Mouse (Mus musculus) urinary bladder, postnatal 36 days (tissue): ENCODE data around the gene Eif3i.
A peak's percentile ranks its signal among the peaks of the same experiment; 100 is the strongest.
"Not testable (repeated sequence)": the region's sequence is repeated elsewhere in the genome, so short reads cannot be mapped to it uniquely, and the experiment has no call there.

Experiments
- DNase-seq, 2 experiments: peaks; one replicate each; pipeline ENCODE4 v3.0.0; 2022; ENCODE audit warnings: low spot score in 2 of 2, mixed read lengths in 1 of 2

Gene Eif3i

GRCm38 (mm10) chr4:129575171-129575844, 25.1 kb downstream of the Eif3i start:
- DNase-seq, result no peak

- no peak for DNase-seq
These were observed 27.0 kb downstream of the Eif3i start, which contains the start of gene Lck for GRCm38 (mm10) chr4:129573430-129573829. TSS of gene Lck (minus strand) at chr4:129573641.

- no peak for DNase-seq
These were observed 27.4 kb downstream of the Eif3i start for GRCm38 (mm10) chr4:129573093-129573370.

- DNase-seq, result no peak
These were observed 28.0 kb downstream of the Eif3i start for GRCm38 (mm10) chr4:129572236-129573092.

GRCm38 (mm10) chr4:129571551-129572084, 28.8 kb downstream of the Eif3i start:
- no peak for DNase-seq

GRCm38 (mm10) chr4:129570028-129570427, 30.4 kb downstream of the Eif3i start:
- DNase-seq, result no peak

- no peak for DNase-seq
These were observed 32.1 kb downstream of the Eif3i start for GRCm38 (mm10) chr4:129568366-129568765.

- no peak for DNase-seq
These were observed 35.3 kb downstream of the Eif3i start for GRCm38 (mm10) chr4:129565139-129565538.

GRCm38 (mm10) chr4:129563718-129564117, 36.7 kb downstream of the Eif3i start:
- no peak for DNase-seq

GRCm38 (mm10) chr4:129561184-129561583, 39.3 kb downstream of the Eif3i start:
- DNase-seq, result no peak

GRCm38 (mm10) chr4:129558321-129558955, 42.0 kb downstream of the Eif3i start:
- no peak for DNase-seq

- no peak for DNase-seq
These were observed 43.1 kb downstream of the Eif3i start for GRCm38 (mm10) chr4:129557256-129557808.

GRCm38 (mm10) chr4:129556532-129557223, 43.8 kb downstream of the Eif3i start:
- DNase-seq, result peak; percentile 85 to 89

GRCm38 (mm10) chr4:129555862-129556531, 44.5 kb downstream of the Eif3i start:
- DNase-seq, result peak in 1 of 2 experiments; percentile 10

- DNase-seq, result peak; percentile 24 to 37
These were observed 45.0 kb downstream of the Eif3i start for GRCm38 (mm10) chr4:129555421-129555861.

- not testable (repeated sequence) for DNase-seq
These were observed 45.9 kb downstream of the Eif3i start for GRCm38 (mm10) chr4:129554512-129554911.

GRCm38 (mm10) chr4:129550295-129550694, 50.2 kb downstream of the Eif3i start:
- no peak for DNase-seq

- DNase-seq, result no peak
These were observed 51.1 kb downstream of the Eif3i start for GRCm38 (mm10) chr4:129549306-129549705.

- not testable (repeated sequence) for DNase-seq
These were observed 52.8 kb downstream of the Eif3i start for GRCm38 (mm10) chr4:129547631-129548030.

- no peak for DNase-seq
These were observed 56.3 kb downstream of the Eif3i start for GRCm38 (mm10) chr4:129544106-129544505.
